Mouse (Mus musculus) splenic B cell, adult 2 months (primary cell): ENCODE data around the gene Atp6v0a1.

Experiments used
- DNase-seq: peaks from one replicate; pipeline ENCODE4 v3.0.0-alpha.2; 2011; ENCODE audit warnings: low read depth, low spot score
- H3K27me3 ChIP-seq: 2 replicates; pipeline ENCODE4 v1.6.1; 2012; ENCODE audit warnings: mild to moderate bottlenecking, low read length, moderate library complexity, mixed read lengths; ENCODE audit not compliant: control insufficient read depth, poor library complexity, insufficient read depth, severe bottlenecking
- H3K36me3 ChIP-seq: 2 replicates; pipeline ENCODE4 v1.6.1; 2012; ENCODE audit warnings: mild to moderate bottlenecking, low read length, moderate library complexity, mixed read lengths; ENCODE audit not compliant: control insufficient read depth, poor library complexity, insufficient read depth, severe bottlenecking

Atp6v0a1 gene

GRCm38 (mm10) chr11:101009046-101009887 lies at the start of gene Atp6v0a1:
Atp6v0a1 (plus strand) TSS chr11:101009452.
- peak; percentile 97 for DNase-seq
- Histone ChIP-seq H3K36me3 (no peaks in the 10 kb centered on the region; the same call in 1 of the 2 replicates), H3K27me3 (no peaks in the 10 kb centered on the region)

DNA sequence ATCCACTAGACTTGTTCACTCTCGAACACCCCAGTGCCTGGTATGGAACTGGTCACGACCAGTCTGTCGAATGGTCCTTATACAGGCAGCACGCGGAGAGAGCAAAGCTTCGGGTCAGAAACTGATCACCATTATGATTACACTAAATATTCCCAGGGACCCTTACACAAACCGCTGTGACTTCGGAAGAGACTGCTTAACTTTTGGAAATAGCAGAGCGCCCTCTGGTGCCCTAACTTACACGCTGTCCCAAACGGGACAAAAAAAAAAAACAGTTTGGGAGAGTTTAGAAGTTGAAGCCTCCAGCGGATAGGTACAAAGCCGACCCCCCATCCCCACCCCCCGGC lies 49.8 kb upstream of the Atp6v0a1 start:
- no peaks in the 10 kb centered on the region for H3K27me3 ChIP-seq
- DNase-seq: peak; percentile 82

DNA sequence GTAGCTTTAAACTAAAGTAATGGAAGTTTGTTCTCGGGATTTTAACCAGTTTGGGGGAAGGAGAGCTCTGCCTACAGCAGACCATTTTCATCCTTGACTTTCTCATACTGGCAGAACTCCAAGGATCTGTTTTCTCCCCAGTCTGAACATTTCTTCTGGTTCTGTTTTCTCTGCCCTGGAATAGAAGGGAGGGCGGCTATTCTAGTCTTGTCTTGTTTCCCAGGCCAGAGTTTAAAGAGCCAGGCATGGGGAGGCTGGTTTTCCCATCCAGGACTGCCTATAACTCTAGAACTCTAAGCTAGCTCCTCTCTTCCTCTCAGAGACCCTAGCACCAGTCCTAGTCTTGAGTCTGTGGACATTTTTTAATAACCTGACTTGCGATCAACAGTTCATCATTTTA lies 49.4 kb upstream of the Atp6v0a1 start:
- no peak for DNase-seq
- H3K27me3 ChIP-seq: no peaks in the 10 kb centered on the region
- no peaks in the 10 kb centered on the region for H3K36me3 ChIP-seq

More for the DNA sequence above, 49.8 kb upstream of the Atp6v0a1 start:
- H3K36me3 ChIP-seq: no peaks in the 10 kb centered on the region

DNA sequence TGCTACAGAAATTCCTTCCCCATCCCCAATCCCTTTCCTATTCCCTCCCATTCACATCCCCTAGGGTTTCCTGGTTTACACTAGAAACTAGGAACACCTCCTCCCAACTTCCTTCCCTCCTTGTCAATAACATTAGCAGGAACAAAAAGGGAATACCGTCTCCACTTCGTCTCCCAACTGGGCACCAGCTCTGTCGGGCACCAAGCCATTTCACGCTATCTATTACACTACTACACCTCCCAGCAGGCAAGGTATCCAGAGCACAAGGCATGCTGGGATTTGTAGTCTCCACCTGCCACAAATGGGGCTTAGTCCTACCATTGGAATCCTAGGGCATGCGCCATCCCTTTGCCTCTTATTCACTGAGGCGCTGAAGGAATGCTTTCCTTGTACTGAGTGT lies 48.7 kb upstream of the Atp6v0a1 start:
- Histone ChIP-seq H3K27me3 (no peaks in the 10 kb centered on the region), H3K36me3 (no peaks in the 10 kb centered on the region)
- no peak for DNase-seq

DNA sequence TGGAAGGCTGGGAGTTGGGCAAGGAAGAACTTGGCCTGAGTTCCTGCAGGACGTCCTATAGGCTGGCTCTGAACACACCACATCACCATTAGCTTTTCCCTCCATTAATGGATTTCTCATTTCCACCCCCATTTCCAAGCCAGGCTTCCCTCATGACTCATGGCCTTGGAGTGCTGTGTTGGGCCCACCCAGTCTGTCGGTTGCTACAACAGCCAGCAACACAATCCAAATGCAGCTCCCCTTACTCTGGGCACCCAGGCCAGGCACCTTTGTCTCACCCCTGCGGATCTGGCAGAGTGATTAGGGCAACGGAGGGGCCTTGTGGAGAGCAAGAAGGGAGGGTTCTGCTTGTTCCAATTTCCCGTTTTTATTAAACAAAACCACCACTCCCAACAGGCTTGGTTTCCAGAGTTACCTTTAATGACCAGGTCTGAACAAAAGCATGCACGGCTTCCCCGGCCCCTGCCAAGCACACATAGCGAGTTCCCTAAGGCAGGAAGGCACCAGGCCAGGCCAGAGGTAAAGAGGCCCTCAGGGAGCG lies 46.8 kb upstream of the Atp6v0a1 start:
- Histone ChIP-seq H3K36me3 (no peaks in the 10 kb centered on the region), H3K27me3 (no peaks in the 10 kb centered on the region)
- no peak for DNase-seq

GRCm38 (mm10) chr11:100963647-100964046 lies 45.6 kb upstream of the Atp6v0a1 start:
- DNase-seq: no peak
- no peaks in the 10 kb centered on the region for H3K36me3 ChIP-seq
- H3K27me3 ChIP-seq: no peaks in the 10 kb centered on the region

- no peak for DNase-seq
- no peaks in the 10 kb centered on the region for H3K27me3 ChIP-seq
- no peaks in the 10 kb centered on the region for H3K36me3 ChIP-seq
These were observed 45.1 kb upstream of the Atp6v0a1 start for GRCm38 (mm10) chr11:100964180-100964579.

DNA sequence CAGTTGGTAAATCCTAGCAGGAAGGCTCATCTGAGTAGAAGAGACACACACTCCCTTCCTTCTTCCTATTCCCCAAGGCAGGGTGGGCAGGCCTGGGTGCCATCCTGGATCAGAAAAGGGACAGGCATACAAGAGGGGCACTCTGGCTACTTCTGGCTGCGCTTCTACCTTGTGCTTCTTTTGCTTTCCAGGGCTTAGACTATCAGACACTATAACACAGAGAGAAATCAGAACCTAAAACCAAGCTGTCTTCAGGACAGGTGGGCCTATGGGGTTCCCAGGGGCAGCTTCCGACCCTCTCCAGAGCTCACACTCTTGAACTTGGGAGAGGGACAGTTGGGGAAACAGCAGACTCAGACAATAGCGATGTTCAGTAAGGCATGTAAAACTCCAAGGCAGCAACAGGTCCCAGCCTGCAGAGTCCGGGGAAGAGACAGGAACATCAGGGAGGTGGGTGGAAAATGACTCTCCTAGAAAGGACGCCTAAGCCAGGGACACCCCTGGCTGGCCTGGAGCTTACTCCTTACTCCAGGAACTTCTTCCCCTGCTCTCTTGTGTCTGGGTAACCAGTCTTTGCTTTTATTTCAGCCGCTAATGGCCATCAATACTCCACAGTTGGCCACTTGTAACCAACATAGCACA lies 44.2 kb upstream of the Atp6v0a1 start:
- H3K27me3 ChIP-seq: no peaks in the 10 kb centered on the region
- no peak for DNase-seq
- no peaks in the 10 kb centered on the region for H3K36me3 ChIP-seq

DNA sequence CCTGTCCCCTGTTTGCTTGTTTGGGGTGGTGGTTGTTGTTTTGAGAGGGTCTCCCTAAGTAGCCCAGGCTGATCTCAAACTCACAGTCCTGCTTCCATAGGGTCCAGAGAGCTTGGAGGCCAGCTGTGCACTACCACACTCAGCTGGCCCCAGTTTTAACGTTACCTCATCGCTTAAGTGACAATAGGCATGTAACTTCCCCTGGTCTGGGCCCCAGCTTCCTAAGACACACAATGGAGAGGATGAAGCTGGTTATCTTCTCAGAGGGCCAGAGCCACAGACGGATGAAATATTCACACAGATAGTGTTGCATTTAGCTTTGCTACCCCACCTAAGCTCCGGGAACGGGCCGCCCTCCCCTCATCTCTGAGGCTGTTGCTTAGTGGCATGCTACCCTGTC lies 43.5 kb upstream of the Atp6v0a1 start:
- 0 out of 2 replicates have a peak, but pooled peaks cover 1% of the 10 kb centered on the region for H3K27me3 ChIP-seq
- no peak for DNase-seq
- no peaks in the 10 kb centered on the region for H3K36me3 ChIP-seq

- H3K36me3 ChIP-seq: no peaks in the 10 kb centered on the region
- 0 out of 2 replicates have a peak, but pooled peaks cover 1% of the 10 kb centered on the region for H3K27me3 ChIP-seq
- DNase-seq: no peak
These were observed 41.9 kb upstream of the Atp6v0a1 start for GRCm38 (mm10) chr11:100967376-100967775.

DNA sequence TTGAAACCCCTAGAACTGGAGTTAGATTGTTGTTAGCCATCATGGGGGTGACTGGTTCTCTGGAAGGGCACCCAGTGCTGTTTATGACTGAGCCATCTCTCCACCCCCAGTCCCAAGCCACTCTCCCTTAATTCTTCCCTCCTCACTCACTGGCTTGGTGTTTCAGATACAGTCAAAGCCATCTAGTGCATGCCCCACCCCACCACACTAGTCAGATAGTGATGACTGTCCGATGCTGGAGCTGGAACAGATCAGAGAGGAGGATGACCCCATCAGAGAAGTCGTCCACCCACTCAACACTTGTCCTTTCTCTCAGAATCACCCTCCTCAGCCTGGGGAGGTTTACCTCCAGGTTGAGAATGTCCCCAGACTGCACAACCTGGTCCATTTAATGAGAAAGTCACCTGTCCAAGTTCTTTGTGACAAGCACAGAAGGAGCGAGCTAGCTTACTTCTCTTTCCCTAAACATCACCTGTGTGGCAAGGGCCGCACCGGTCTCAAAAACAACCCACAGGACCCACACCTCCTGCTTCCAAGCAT lies 41.3 kb upstream of the Atp6v0a1 start:
- DNase-seq: no peak
- 0 out of 2 replicates have a peak, but pooled peaks cover 1% of the 10 kb centered on the region for H3K27me3 ChIP-seq
- no peaks in the 10 kb centered on the region for H3K36me3 ChIP-seq

DNA sequence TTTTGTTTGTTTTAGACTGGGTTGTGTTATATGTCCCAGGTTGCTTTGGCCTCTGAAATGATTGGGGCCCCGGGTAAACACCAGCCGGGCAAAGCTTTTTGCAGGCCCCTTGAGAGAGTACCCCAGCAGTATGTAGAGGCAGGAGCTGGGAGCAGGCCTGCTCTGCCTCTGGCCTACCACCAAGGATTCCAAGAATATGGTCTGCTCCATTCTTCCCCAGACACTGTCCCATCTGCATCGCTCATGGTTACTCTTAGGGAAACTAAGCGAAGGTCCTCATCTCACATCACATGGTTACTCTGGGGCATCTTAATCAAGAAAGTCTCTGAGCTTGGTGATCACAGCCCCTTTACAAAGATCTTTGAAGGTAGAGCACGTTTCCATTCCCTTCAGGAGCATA lies 40.8 kb upstream of the Atp6v0a1 start:
- no peak for DNase-seq
- Histone ChIP-seq H3K27me3 (peaks cover 3% of the 10 kb centered on the region; the same call in 1 of the 2 replicates), H3K36me3 (no peaks in the 10 kb centered on the region)

DNA sequence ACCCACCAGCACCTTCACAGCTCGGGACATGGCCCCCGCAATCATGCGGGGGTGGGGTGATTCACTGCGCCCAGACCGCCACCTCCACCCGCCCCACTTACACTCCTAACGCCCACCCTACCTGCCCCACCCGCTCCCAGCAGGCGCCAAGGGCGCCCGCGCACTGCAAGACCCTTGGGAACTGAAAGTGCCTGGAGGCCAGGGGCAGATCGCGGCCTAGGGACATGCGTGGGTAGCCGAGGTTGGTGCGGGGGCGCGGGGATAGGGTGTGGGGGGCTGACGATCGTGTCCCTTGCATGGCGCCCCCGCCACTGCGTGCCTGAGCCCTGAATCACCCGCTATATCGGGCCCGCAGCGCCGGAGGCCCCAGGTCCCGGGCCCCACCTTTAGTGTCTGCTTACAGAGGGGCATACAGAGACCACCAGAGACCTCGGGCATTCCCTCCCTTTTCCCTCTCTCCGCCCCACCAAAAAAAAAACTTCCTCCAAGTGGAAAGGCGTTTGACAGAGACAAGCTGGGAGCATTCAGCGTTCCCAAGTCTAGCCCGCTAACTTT lies 40.0 kb upstream of the Atp6v0a1 start:
- DNase-seq: no peak
- peaks cover 3% of the 10 kb centered on the region; the same call in 1 of the 2 replicates for H3K27me3 ChIP-seq
- no peaks in the 10 kb centered on the region for H3K36me3 ChIP-seq

DNA sequence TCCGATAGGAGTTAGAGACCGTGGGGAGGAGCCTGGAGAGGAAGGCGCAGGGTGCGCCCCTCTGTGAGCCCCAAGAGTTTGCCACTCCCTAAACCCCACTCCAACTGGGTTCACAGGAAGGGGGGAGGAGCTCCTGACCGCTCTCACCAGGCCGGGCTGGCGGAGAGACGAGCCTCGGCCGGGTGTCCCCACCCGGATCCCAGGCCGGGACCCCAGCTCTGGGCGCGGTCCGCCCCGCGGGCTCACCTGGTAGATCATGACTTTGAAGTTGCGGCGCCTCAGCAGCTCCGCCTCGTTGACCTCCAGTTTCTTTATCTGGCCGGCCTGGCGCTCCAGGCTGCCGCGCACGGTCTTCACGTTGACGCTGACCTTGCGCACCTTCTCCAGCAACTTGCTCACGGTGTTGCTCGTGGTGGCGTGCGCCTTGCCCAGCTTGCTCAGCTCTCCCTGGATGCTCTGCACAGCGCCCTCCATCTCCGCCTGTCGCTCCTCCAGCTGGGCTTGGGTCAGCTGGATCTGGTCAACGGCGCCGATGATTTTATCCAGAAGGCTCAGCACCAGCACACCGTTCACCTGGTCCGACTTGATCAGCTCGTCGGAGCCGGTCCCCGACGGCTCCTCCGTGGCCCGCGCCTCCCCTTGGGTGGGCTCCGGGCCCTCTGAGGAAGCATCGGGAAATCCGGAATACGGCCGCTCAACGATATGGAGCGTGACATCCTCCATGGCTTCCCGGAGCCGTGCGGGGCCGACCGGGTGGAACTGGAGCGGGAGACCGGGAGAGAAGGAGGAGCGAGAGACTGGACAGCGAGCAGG lies 39.3 kb upstream of the Atp6v0a1 start:
- peak; percentile 29 for DNase-seq
- H3K36me3 ChIP-seq: no peaks in the 10 kb centered on the region
- H3K27me3 ChIP-seq: peaks cover 3% of the 10 kb centered on the region; the same call in 1 of the 2 replicates
